Mouse (Mus musculus): Measurements from ENCODE around the gene Olfr1357.
"Not testable (repeated sequence)": the region's sequence is repeated elsewhere in the genome, so short reads cannot be mapped to it uniquely, and the experiment has no call there.

The Olfr1357 gene

DNA sequence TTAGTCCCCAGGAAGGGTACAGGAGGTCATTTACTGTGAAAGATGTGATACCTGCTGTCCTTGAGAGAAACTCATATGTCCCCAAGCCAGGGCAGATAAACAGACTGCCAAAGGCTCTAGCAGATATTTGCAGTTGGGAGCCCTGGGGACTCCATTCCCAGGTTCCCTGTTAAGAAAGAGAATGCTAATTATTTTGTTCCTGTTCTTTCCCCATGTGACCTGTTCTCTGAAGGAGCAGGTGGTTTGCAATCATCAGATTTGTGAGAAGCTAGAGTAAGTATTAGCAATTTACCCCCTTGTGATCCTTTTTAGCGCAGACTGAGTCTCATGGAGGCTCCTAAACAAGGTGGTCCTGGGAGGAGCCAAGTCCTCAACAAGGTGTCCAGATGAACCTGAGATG is at the start of gene Olfr1357:
Gene Olfr1357, minus strand, starts transcription at position 101 of the 400 bp plus-strand sequence.
- DNase-seq (ENCODE audit: low spot score in 2 of 2): no peak

DNA sequence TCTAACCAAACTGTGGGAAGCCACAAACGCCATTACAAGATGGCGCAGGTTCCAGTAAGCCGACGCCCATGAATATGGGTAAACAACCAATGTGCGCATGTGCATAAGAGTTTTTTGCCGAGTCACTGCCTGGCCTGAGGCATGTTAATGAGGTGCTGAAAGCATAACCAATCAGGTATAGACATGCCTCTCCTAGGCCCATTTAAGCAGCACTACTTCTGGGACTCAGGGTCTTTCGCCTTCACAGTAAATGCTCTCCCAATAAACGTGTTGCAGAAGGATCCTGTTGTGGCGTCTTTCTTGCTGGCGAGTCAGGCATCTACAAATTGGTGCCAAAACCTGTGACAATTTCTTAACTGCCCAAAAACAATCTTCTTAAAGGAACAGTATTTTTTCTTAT is 48.8 kb upstream of the Olfr1357 start:
- not testable (repeated sequence) for DNase-seq (ENCODE audit: low spot score in 2 of 2)

DNA sequence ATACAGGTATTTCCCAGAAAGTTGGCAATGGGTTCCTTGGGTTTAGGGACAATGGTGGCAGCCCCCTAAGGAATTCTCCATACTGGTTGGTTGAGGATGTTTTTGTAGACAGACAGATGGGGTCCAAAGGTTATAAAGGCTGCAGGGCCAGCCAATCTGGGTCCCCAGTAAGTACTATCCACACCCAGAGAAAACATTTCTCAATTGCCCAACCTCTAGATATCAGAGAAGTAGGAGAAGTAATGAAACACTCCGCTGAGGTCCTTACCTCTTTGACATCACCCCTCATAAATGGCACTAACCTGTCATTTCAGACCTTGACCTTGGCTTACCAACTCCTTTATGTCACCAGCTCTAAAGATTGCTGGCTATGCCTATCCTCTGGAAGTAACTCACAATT is 46.7 kb upstream of the Olfr1357 start:
- DNase-seq (ENCODE audit: low spot score in 2 of 2): no peak

DNA sequence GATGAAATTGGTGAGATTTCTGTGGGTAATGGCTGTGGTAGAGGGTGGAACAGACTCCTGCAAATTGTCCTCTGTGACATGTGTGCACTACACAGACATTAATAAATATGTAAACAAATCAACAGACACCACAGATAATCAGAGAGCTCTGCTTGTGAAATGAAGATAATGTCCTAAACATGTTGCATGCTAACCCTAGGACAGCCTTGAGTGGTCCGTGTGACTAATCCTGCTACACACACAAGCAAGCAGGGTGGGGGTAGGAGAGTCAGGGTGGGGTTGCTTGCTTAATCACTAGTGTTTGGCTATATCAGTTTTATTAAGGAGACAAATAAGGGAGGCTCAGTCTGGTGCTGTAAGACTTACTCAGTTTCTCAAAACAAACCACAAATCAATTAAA is 43.3 kb upstream of the Olfr1357 start:
- no peak for DNase-seq (ENCODE audit: low spot score in 2 of 2)

DNA sequence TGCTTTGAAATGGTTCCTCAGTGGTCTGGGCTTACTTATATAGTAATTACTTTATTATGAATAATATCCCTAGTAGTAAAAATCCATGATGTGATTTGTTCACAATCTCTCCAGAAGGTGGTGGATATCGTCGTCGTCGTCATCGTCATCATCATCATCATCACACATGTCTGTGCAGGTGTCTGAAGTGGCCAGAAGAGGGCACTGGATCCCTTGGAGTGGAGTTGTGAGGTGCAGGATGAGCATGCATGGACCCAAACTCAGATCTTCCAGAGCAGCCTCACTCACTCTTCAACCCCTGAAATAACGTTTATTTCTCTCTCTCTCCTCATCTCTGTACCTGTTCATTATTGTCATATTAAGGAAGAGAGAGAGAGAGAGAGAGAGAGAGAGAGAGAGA is 14.4 kb upstream of the Olfr1357 start:
- no peak for DNase-seq (ENCODE audit: low spot score in 2 of 2)

DNA sequence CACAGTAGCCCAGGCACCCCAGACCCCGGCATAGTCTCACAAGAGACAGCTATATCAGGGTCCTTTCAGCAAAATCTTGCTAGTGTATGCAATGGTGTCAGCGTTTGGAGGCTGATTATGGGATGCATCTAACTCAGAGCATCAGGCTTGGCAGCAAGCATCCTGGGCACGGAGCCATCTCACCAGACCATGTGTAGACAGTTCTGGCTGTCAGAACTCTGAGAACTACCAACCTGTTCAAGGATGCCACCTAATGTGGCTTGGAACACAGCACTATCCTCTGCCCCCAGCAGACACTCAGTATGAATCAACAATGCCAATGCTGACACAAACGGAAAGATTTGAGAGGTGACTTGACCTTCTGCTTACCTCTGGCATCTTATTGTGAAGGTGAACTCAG is 12.3 kb upstream of the Olfr1357 start:
- no peak for DNase-seq (ENCODE audit: low spot score in 2 of 2)

DNA sequence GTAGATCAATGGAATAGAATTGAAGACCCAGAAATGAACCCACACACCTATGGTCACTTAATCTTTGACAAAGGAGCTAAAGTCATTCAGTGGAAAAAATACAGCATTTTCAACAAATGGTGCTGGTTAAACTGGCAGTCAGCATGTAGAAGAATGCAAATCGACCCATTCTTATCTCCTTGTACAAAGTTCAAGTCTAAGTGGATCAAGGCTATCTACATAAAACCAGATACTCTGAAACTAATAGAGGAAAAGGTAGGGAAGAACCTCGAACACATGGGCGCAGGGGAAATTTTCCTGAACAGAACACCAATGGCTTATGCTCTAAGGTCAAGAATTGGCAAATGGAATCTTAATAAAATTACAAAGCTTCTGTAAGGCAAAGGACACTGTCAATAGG is 5.3 kb upstream of the Olfr1357 start:
- DNase-seq (ENCODE audit: low spot score in 2 of 2): not testable (repeated sequence)

DNA sequence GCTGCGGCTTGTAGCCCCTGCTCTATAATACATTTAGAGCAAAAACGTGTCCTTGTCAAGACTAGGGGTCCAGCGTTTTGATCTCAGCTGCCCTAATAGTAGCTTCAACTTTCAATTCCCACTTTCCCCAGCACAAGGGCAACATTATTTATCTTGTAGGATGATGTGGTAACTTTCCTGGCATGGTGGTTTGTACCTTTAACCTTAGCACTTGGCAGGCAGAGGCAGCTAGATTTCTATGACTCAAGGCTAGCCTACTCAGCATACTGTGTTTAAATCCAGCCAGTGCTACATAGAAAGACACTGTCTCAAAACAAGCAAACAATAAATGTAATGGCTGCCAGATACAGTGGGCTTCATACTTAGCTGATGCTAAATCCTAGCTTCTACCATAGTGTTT is 10.3 kb downstream of the Olfr1357 start:
- DNase-seq (ENCODE audit: low spot score in 2 of 2): no peak

DNA sequence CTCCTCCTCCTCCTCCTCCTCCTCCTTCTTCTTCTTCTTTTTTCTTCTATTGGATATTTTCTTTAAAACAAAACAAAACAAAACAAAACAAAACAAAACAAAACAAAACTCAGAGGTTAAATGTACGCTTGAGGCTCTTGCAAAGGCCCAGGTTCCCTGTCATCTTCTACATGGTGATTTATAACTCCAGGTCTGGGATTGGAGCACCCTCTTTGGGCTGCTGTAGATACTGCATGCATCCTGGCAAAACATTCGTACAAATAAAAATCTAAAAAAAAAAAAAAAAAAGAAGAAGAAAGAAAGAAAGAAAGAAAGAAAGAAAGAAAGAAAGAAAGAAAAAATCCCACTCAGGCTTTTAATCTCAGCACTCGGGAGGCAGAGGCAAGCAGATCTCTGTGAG is 12.8 kb downstream of the Olfr1357 start:
- DNase-seq (ENCODE audit: low spot score in 2 of 2): no peak

DNA sequence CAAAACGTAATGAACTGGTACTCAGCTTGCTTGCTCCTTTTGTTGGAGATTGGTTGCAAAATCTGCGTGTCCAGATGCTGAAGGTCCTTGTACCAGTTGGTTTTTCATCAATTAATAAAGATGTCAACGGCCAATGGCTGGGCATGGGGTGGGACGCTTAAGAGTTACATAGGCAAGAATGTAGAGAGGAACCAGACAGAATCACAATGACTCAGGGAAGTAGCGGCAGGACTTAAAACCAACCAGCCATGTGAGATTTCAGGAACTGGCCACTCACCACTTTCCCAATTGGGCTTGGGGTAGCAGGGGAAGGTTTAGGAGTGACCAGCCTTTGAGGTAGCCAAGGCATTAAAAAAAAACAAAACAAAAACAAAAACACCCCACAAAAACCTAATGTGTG is 18.0 kb downstream of the Olfr1357 start:
- no peak for DNase-seq (ENCODE audit: low spot score in 2 of 2)

DNA sequence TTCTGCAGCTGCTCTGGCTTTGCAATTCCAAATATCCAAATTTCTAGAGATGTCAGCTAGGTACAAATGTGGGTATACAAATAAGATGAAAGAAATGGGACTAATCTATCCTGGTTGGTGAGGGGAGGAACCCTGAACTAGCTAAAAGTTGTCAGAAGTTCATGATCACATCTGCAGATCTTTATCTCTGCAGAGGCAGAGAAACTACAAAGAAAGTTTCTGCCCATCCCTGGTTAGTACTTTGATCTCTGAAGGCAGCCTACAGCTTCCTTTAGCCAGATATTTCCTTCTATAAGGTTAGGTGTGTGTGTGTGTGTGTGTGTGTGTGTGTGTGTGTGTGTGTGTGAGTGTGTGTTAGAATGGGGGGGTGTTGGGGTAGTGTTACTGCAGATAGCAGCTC is 23.3 kb downstream of the Olfr1357 start:
- DNase-seq (ENCODE audit: low spot score in 2 of 2): no peak

DNA sequence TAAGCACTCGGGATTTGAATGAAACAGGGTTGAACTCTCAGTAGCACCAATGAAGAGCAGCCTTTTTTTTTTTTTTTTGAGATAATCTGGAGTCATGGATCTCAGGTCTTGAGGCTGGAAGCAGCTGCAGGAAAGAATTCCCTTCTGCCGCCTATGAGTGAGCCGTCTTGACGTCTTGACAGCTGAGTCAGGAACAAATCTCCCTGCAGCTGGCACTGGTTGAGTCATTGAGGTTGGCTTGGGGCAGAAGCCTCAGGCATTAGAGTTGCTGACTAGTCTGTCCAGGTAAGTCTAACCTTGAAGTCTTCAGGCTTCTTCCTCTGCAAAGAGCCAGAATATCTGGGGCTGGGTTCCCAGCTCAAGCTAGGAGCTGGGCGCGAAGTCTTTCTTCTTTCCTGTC is 23.7 kb downstream of the Olfr1357 start:
- DNase-seq (ENCODE audit: low spot score in 2 of 2): no peak

DNA sequence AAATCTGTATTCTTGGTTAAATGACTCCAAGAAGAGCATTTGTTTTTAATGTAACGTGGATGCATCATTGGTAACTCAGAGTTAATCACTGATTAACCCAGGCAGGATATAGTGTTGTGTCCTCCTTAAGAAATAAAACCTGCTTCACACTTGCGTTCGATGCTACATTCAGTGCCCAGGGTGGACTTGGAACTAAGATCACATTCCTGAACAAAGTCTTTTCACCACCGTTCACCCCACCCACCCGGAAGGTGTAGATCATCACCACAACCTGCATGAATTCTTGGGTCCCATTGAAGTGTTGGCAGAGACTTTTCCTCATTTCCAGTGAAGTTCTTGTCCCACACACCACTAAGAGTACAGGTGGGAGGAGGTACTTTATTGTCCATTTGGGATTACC is 24.1 kb downstream of the Olfr1357 start:
- DNase-seq (ENCODE audit: low spot score in 2 of 2): no peak

DNA sequence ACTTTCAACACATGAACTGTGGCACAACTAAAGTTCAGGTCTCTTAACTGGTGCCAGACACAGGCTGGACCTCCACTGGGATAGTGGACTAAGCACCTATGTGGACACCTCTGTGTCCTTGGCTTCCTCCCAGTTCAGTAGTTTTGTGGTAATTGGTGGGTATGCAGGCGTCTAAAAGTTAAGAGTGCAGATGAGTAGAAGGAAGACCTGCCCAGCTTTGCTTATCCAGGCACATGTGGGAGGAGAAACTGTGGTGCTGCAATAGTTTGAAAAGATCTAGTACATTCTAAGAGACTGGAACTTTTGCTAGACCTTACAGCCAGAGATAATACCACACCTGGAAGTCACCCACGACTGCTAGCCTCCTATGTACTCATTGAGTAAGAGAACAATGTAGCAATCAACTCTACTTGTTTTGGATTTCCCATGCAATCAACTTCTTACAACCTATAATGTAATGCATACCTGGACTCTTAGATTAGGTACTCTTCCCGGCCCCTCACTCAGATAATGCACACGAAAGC is 25.0 kb downstream of the Olfr1357 start:
- DNase-seq (ENCODE audit: low spot score in 2 of 2): no peak

DNA sequence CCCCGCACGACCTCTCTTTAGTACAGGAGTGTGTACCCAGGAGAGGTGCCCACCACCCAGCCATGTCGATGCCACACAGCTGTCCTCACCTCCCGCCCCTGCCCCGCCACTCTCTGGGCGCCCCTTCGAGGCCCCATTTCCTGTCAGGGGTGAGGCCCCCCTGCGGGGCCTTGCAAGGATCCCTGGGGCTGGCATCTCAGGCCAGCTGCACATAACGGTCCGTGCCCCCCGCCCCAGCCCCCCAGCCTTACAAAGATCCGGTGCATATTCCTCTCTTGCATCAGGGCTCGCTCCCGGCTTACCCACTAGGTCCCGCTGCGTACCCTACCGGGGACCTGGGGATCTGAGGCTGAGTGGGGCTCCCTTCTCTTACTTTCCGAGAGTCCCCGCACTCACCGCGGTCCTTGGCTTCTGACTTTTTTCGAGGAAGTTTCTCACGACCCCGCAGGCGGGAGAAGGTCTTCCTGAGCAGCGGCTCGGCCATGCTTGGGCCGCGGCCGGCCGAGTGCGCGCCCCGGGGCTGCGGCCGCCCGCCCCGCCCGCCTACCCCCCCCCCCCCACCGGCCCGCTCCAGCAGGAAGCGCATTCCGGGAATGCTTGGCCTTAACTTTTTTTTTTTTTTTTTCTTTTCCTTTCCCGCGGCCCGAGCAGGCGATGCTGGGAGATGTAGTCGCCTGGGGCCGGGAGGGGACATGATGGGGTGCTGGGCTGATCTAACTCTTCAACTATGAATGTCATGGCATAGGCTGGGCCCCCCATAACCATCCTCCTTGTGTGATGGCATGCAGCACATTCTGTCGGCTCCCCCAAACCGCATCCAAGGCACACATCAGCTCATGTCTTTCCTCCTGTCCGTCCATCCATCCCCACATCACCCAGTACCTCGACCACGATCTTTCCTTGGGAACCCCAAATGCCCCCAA is 26.2 kb downstream of the Olfr1357 start, which contains the start of gene Syde1:
Gene Syde1, minus strand, starts transcription at position 559 of the 923 bp plus-strand sequence.
- peak in 1 of 2 experiments; percentile 43 for DNase-seq (ENCODE audit: low spot score in 2 of 2)

DNA sequence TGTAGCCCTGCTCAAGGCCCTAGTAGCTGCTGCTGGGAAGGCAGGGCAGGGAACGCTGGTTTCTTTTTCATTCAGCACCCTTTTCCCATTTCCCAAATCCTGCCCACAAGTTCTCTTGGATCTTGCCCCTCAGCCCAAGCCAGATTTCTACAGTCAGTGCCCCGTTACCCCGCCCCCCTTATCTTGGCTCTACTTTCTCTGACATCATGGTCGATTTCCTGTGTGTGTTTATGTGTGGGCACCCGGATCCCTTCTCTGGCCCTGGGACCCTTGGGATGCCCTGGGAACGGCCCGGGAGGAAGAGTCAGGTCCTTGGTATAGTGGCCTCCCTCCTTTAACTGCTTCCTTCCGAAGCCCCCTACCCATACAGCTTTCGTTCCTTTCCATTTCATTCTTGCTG is 27.1 kb downstream of the Olfr1357 start:
- no peak for DNase-seq (ENCODE audit: low spot score in 2 of 2)

DNA sequence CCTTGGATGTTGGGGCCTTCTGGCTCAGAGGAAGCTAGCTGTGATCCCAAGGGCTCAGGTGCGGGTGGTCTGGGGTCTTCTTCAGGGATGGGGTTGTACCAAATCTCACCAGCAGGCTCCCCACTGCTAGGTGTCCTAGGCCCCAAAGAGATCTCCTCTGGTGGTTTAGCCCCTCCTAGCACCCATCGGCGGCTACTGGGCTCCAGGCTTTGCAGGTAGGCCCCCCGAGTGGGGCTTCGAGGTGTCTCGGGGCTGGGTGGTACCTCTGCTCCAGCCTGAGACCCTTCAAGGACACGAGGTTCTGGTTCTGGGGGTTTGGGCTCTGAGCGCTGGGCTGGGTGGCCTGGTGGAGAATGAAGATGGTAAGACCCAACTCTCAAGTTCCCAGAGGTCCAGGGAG is 28.0 kb downstream of the Olfr1357 start:
- no peak for DNase-seq (ENCODE audit: low spot score in 2 of 2)

DNA sequence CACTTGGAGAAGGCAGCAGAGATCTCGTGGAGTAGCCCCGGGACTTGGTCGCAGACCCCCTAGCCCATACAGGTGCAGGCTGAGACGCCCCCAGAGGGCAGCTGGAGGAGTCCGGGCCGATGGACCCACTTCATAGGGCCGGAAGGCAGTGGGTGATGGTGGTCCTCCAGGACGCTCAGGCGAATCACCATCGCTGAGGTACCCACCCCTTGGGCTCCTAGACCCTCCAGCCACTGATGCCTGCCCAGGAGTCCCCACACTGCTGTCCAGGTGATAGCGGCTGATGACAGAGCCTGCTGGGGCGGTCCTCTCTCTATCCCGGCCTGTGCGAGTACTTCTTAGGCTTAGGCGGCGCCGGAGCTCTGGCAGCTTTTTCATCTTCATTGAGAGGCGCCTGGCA is 28.6 kb downstream of the Olfr1357 start:
- DNase-seq (ENCODE audit: low spot score in 2 of 2): no peak

DNA sequence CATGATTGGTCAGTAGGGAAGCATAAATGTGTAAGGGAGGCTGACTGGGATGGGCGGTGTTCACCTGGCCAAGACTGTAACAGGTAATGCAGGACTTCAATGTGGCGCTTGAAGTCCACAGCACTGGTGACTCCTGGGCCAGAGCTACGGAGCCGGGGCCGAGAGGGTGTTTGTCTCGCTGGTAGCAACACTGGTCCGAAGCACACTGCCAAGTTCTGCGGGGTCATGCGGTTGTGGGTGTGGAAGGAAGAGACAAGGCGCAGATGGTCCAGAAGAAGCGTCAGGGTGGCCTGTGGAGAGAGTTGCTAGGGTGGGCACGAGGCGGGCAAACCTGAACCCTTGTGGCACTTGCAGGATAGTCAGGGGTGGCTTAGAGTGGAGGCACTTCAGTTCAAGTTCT is 31.8 kb downstream of the Olfr1357 start:
- DNase-seq (ENCODE audit: low spot score in 2 of 2): no peak

DNA sequence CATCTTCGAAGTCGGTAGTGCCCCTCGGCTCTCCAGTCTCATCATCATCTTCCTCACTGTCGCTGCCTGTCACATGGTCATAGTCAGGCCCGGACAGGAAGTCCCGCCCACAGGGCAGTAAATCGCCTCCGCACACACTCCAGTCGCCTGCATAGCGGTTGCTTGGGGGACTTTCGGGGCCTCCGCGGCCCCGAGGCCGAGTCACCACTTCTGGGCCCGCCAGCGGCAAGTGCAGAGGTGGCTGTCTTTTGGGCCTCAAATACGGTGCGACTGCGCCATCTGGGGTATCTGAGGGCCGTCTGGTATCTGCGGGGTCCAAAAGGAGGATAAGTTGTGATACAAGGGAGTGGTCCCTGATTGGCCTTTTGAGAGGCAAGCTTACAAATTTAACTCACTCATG is 32.3 kb downstream of the Olfr1357 start:
- DNase-seq (ENCODE audit: low spot score in 2 of 2): no peak

DNA sequence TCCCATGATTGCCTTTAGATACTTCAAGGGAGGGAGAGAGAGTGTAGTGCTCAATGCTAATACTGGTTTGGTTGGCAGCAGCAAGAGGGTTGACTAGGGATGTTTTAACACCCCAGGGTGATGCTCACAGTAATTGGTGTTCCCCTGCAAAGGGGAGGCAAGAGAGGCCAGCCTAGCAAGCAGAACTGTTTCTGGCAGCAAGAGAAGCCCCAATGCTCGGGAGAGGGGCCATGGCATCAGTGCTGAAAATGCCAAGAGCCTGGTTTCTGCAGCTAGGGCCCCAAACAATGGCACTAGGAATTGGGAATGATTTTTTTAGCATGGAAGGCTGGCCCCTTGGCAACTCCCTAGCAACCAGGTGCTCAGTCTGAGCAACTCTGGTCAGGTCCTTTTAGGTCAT is 32.9 kb downstream of the Olfr1357 start:
- no peak for DNase-seq (ENCODE audit: low spot score in 2 of 2)

DNA sequence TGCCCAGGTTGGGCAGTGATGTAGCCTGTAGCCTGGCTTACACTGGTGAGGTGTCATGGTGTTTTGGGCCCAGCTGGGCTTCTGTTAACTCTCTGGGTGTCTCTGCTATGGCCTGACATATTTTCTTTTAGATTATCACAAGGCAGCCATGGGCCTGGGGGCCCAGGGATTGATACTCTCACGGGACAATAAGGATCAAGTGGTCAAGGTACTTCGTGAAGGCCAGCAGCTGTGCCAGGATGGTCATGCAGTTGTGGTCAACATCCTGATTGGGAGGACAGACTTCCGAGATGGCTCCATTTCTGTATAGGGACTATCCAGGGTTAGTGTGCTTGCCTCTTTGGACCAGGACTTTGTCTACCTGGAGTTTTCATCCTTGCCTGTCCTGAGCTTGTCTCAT is 33.9 kb downstream of the Olfr1357 start:
- DNase-seq (ENCODE audit: low spot score in 2 of 2): no peak

DNA sequence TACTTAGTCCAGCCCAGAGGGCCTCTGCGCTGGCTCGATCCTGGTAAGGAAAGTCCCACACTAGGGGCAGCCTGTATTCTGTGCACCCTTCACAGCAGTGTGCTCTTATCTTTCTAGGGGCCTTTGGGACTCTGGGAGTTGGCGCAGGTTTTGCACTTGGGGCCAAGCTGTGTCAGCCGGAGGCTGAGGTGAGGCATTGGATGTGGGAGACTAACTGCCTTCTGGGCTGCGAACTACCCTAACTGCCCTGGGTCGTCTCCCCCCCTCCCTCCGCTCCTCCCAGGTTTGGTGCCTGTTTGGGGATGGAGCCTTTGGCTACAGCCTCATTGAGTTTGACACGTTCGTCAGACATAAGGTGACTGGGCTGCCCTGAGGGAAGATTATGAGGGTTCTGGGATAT is 34.5 kb downstream of the Olfr1357 start:
- DNase-seq (ENCODE audit: low spot score in 2 of 2): no peak
